Mouse (Mus musculus) fat pad, adult 2 months (tissue): ENCODE data around the gene Tmem101.

ENCODE experiments used
- DNase-seq: peaks from one replicate; pipeline ENCODE4 v3.0.0-alpha.2; 2011; ENCODE audit warnings: low read depth, low spot score; ENCODE audit errors: extremely low read depth

The Tmem101 gene

DNA sequence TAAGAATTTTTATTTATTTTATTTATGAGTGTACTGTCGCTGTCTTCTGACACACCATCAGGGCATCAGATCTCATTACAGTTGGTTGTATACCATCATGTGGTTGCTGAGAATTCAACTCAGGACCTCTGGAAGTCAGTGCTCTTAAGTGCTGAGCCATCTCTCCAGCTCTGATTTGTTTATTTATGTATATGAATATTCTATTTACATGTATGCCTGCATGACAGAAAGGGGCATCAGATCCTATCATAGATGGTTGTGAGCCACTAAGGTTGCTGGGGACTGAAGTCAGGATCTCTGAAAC, 534 bp upstream of the Tmem101 start:
- no peak for DNase-seq

DNA sequence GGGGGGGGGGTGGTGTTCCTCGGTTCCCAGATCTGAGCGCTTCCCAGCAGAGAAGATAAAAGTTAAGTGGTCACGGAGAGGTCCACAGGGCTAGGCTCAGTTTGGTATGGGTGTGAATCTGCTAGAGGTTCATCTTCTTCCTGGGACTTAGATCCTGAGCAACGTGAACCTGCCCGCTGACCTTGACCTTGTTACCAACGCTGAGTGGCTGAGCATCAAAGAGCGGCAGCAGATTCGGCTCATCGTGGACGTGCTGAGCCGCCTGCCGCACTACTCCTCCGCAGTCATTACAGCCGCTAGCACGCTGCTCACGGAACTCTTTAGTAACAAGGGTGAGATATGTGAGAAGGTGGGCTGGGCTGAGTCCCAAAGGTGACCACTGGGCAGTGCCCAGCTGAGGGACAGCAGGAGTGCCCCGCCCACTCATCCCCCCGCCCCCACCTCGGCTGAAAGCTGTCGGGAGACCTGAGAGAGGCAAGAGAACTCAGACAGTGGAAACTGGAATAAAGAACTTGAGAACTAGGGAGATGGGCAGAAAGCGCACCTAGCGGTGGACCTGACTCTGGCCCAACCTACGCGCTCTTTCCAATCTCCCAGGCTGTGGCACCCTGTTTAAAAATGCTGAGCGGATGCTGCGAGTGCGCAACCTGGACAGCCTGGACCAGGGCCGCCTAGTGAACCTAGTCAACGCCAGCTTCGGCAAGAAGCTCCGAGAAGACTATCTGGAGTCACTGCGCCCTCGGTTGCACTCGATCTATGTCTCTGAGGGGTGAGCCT, 8.8 kb downstream of the Tmem101 start:
- no peak for DNase-seq

- DNase-seq: no peak
These were observed 9.7 kb downstream of the Tmem101 start for GRCm38 (mm10) chr11:102146531-102146930.

GRCm38 (mm10) chr11:102146005-102146404, 10.2 kb downstream of the Tmem101 start:
- no peak for DNase-seq

- DNase-seq: no peak
These were observed 10.7 kb downstream of the Tmem101 start, which contains the start of gene Nags for GRCm38 (mm10) chr11:102145471-102146001. Gene Nags (plus strand): TSS chr11:102145513.

DNA sequence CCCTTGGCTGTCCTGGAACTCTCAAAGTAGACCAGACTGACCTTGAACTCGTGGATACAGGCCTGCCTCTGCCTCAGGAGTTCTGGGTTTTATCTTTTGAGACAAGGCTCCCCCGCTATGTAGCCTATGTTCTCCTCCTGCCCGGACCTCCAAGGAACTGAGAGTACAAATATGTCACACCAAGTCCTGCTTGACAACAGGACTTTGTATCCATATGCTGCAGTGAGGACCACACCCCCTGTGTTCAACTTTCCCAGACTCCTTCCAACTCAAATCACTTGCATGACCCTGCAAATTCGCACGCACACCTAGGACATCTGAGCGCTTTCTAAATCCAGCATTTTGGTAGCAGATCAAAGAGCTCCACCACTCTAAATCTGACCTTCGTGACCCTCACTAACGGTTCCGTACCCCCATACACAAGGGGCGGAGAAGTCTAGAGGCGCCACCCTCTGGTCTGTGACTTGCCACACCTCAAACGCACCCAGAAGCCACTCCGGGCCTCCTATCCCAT, 11.2 kb downstream of the Tmem101 start:
- DNase-seq: no peak

DNA sequence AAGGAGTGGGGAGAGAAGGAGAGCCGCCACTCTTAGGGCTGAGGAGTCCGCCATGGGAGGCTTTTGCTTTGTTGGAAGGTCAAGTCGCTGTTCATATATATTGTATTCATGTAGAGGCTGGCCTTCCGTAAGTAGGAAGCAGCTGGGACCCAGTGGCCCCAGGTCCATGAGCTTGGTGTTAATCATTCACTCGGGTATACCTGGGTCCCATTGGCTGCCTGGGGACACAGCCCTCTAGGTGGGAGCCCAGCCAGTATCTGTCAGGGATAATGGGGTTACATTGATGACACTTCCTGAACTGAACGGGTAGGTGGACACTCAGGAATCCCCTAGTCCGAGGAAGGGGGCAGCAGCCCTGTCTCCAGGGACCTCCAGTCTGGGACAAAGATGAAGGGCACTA, 13.8 kb downstream of the Tmem101 start:
- DNase-seq: no peak

DNA sequence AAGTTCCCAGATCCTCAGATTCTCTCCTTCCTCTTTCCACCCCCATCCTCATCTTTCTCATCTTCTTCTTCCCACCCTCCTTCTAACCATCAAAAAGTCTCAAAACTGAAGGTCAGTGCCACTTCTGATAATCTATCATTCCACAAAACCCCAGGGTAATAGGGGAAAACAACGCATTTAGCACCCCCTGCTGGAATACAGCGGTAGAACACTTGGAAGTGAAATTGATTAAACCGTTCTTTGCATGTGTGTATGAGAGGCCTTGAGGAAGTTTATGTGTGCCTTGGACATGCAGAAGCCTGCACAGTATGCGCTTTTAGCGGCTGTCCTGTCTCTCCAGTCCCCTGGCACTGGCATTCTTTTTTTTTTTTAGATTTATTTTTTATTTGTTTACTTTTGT, 15.7 kb downstream of the Tmem101 start:
- DNase-seq: no peak

- DNase-seq: no peak
These were observed 17.8 kb downstream of the Tmem101 start for GRCm38 (mm10) chr11:102138447-102138740.

DNA sequence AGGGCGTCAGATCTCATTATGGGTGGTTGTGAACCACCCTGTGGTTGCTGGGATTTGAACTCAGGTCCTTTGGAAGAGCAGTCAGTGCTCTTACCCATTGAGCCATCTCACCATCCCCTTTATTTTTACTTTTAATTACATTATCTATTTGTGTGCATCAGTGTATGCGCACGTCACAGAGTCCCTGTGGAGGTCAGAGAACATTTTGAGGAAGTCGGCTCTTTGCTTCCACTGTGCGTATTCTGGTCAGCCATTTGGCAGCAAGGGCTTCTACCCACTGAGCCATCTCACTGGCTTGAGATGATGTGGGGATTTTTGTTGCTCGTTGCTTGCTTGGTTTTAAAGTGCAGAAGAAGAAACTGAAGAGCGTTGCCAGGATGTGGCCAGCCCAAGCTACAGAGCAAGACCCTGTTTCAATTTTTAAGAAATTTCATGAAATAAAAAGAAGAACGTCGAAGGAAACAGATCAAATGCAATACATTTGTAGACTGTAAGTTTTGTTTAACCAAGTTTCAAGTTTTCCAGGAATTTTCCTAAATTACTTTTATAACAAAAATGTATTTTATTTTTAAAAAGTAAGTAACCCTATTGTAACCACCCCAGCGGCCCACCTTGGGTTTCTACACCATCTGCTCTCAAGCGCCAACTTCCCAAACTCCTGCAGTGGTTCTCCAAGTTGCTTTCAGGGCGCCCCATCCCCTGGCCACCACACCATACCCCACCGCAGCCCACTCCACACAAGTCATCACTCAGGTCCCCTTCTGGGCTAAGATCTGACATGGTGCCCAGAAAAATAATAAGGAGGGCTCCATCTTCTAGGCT, 18.4 kb downstream of the Tmem101 start:
- no peak for DNase-seq

DNA sequence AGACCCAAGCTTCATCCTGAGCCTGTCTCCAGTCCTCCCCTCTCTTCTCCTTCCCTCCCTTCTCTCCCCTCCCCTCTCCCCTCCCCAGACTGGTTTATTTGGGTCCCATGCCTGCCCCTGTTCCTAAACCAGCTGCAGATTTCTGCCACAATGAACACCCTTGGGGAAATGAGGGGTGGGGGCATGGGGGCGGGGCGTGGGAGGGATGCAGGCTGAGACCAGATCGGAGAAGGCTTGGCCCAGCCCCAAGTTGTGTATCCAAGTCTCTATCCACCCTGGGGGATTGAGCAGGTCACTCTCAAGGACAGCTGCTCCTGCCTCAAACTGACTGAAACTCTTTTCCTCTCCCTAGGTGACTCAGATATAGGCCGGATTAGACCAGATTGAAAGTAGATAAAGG, 21.7 kb downstream of the Tmem101 start:
- no peak for DNase-seq

GRCm38 (mm10) chr11:102117386-102117785, 38.8 kb downstream of the Tmem101 start:
- no peak for DNase-seq

GRCm38 (mm10) chr11:102116241-102116640, 40.0 kb downstream of the Tmem101 start:
- no peak for DNase-seq

- DNase-seq: no peak
These were observed 44.6 kb downstream of the Tmem101 start for GRCm38 (mm10) chr11:102111576-102111975.

GRCm38 (mm10) chr11:102107732-102108131, 48.5 kb downstream of the Tmem101 start, which contains the start of gene Pyy:
Gene Pyy (minus strand): TSS chr11:102107832.
- no peak for DNase-seq

DNA sequence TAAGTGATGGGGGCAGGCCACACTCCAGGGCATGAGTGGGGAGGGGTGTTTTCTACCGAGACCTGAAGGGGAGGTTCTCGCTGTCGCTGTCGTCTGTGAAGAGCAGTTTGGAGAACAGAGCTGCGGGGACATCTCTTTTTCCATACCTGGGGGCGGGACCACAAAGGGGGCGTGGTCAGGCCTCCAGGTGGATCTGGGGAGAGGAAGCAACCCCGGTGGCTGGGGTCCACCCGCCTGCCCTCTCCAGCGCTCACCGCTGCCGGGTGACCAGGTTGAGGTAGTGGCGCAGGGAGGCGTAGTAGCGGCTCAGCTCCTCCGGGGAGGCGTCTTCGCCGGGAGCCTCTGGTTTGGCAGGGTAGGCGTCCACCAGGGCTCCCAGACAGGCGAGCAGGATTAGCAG, 49.3 kb downstream of the Tmem101 start:
- DNase-seq: no peak
